Mouse (Mus musculus) embryonic facial prominence, embryonic 14.5 days (tissue): ENCODE data around the gene Slc22a18. TPM values are rescaled to one million over a fixed set of nuclear protein-coding genes. Genes with fewer than 3 reads are reported as not detected.
"Not testable (repeated sequence)": the region's sequence is repeated elsewhere in the genome, so short reads cannot be mapped to it uniquely, and the experiment has no call there.

Source experiments
- ATAC-seq: fragments of 200-750 bp; cut with Nextera tagmentation; 2 replicates; pipeline ENCODE4 v1.8.0; 2017; ENCODE audit warnings: low read depth, moderate number of reproducible peaks, moderate TSS enrichment
- DNase-seq: peaks from one replicate; pipeline ENCODE4 v3.0.0-alpha.2; 2015; ENCODE audit warnings: low spot score
- H3K27ac ChIP-seq: fragments of 300-500 bp; sonication (generic); replicated peaks from 2 replicates; pipeline ENCODE4 v1.5.1; 2014; ENCODE audit warnings: low read depth, mild to moderate bottlenecking, low read length, moderate library complexity
- H3K27me3 ChIP-seq: fragments of 300-500 bp; sonication (generic); replicated peaks from 2 replicates; pipeline ENCODE4 v1.6.1; 2014; ENCODE audit warnings: low read length; ENCODE audit not compliant: control insufficient read depth, insufficient read depth
- H3K36me3 ChIP-seq: fragments of 300-500 bp; sonication (generic); 2 replicates; pipeline ENCODE4 v1.6.1; 2014; ENCODE audit warnings: low read length, mixed read lengths; ENCODE audit not compliant: control insufficient read depth, insufficient read depth
- H3K4me1 ChIP-seq: fragments of 300-500 bp; sonication (generic); 2 replicates; pipeline ENCODE4 v1.6.1; 2014; ENCODE audit warnings: antibody characterized with exemption, low read length; ENCODE audit not compliant: control insufficient read depth, insufficient read depth
- H3K4me2 ChIP-seq: fragments of 300-500 bp; sonication (generic); 2 replicates; pipeline ENCODE4 v1.6.1; 2014; ENCODE audit warnings: low read depth, mild to moderate bottlenecking, low read length, moderate library complexity, mixed read lengths
- H3K4me3 ChIP-seq: fragments of 300-500 bp; sonication (generic); 2 replicates; pipeline ENCODE4 v1.5.1; 2014; ENCODE audit warnings: low read depth, mild to moderate bottlenecking, low read length
- H3K9ac ChIP-seq: fragments of 300-500 bp; sonication (generic); 2 replicates; pipeline ENCODE4 v1.6.1; 2014; ENCODE audit warnings: low read depth, mild to moderate bottlenecking, low read length, moderate library complexity, mixed read lengths
- H3K9me3 ChIP-seq: fragments of 300-500 bp; sonication (generic); 2 replicates; pipeline ENCODE4 v1.6.1; 2016; ENCODE audit warnings: low read length; ENCODE audit not compliant: control insufficient read depth
- WGBS: fragments of 180-500 bp; shearing (Covaris S2); extraction: QIAGEN DNeasy Blood & Tissue Kit; methylation state at CpG from one replicate; pipeline ENCODE4 v1.1.7; 2014; 5-methylcytosine and 5-hydroxymethylcytosine counted together
- polyA plus RNA-seq: library from polyadenylated mRNA; unstranded; fragments of >200 nt; fragmentation: Nextera tagmentation; extraction: Ambion mirVana; gene quantifications from 2 replicates; pipeline ENCODE4 v1.2.1, GENCODE M21; 2014

Slc22a18 gene
- polyA plus RNA-seq, 1 experiment from 2014 or later: 2.8 TPM

DNA sequence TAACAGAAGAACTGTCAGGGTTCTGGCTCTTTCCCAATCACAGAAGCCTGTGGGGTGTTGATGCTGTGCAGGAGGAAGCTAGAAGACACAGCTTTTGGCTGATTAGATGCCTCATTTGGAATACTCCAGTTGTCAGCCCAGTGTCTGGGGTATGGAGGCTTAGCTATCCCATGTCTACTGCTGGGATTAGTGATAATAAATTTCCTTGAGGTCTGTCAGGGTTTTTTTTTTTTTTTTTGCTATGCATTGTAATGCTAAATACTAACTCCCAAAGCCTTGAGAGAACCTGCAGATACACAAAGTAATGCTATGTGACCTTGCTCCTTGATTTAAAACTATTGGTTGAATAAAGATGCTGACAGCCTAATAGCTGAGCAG, 37.8 kb downstream of the Slc22a18 start:
- ATAC-seq: no peak

DNA sequence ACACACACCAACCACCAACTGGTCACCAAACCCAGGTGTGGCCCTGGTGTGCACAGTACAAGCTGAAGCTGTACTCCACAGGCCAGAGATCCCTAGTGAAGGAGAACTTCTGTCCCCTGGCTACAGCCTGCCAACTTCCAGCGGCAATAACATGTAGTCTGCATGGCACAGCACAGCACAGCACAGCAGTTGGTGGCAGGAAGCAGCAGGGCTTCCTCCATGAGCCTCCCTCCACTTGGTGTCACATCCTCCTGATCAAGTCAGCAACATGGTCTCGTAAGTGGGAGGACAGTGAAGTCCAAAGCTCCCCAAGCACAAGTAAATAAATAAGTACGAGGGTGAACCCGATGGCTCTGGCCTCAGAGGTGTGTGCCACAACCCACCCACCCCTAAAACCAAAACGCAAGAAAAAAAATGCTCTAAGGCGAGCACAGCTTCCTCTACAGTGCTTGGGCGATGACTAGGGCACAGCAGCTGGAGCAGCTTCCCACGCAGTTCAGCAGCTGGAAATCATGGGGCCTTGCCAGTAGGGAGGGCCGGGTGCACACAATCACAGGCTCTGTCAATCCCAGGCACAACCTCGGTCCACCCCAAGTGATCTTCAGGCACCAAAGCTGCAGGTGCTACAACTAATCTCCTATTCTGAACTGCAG, 40.4 kb downstream of the Slc22a18 start:
- peaks cover 60% of the 10 kb centered on the region for H3K36me3 ChIP-seq
- no peaks in the 10 kb centered on the region for H3K27me3 ChIP-seq
- no peak for ATAC-seq
- no peak overlapping the region for H3K4me3 ChIP-seq
- H3K4me2 ChIP-seq: no peak overlapping the region
- H3K9me3 ChIP-seq: no peaks in the 10 kb centered on the region
- H3K9ac ChIP-seq: no peak overlapping the region
- no peak overlapping the region for H3K27ac ChIP-seq
- 93% methylated on average over 10 of the region's 10 CpGs for WGBS
- no peak for DNase-seq
- no peaks in the 10 kb centered on the region for H3K4me1 ChIP-seq

More for the DNA sequence above, 37.8 kb downstream of the Slc22a18 start:
- no peak overlapping the region for H3K27ac ChIP-seq
- peaks cover 34% of the 10 kb centered on the region for H3K36me3 ChIP-seq
- no peaks in the 10 kb centered on the region for H3K4me1 ChIP-seq
- no peak overlapping the region for H3K4me3 ChIP-seq
- H3K9me3 ChIP-seq: no peaks in the 10 kb centered on the region
- H3K27me3 ChIP-seq: no peaks in the 10 kb centered on the region
- no peak overlapping the region for H3K9ac ChIP-seq
- no peak overlapping the region for H3K4me2 ChIP-seq
- DNase-seq: no peak

DNA sequence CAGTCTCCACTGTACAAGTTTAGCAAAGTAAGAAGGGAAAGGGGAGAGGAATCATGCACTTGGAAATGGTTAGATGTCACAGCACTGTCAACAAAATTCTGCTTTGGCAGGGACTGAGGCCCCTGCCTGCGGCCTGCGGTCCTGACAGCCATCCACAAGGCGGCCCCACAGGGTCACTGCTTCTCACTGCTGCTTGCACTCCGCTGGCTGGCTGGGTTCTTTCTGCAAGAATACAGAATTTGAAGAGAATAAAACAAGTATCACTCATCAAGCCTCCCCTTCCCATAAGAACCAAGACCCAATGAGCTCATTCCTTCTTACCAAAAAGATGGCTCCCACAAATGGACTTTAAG, 40.9 kb downstream of the Slc22a18 start:
- Histone ChIP-seq H3K4me2 (no peak overlapping the region), H3K36me3 (peaks cover 65% of the 10 kb centered on the region), H3K27ac (no peak overlapping the region), H3K4me3 (no peak overlapping the region), H3K4me1 (no peaks in the 10 kb centered on the region), H3K9ac (no peak overlapping the region), H3K9me3 (no peaks in the 10 kb centered on the region), H3K27me3 (no peaks in the 10 kb centered on the region)
- DNase-seq (no peak), ATAC-seq (no peak)
- 99% methylated on average over 4 of the region's 4 CpGs for WGBS

DNA sequence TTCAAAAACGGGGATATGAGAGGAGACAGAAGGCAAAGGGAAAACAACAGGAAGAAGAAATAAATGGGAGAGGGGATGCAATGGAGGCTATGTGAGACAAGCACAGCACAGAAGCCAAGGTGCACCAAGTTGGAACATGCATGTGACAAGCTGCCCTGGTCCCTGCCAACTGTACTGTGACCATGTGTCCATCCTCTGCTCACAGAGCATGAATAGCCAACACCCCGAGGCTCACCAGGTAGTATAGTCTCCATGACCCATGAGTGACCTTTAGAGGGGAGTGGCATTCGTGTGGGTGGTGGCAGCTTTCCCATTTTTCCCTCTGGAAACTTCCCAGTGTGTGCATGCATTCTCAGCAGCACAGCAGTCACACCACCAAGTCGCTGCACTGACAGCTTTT, 45.8 kb downstream of the Slc22a18 start:
- DNase-seq (no peak), ATAC-seq (no peak)
- H3K9me3 ChIP-seq: no peaks in the 10 kb centered on the region
- no peak overlapping the region for H3K4me3 ChIP-seq
- H3K4me2 ChIP-seq: no peak overlapping the region
- no peaks in the 10 kb centered on the region for H3K27me3 ChIP-seq
- 77% methylated on average over 4 of the region's 4 CpGs for WGBS
- no peak overlapping the region for H3K27ac ChIP-seq
- H3K36me3 ChIP-seq: peaks cover 98% of the 10 kb centered on the region
- H3K9ac ChIP-seq: no peak overlapping the region
- no peaks in the 10 kb centered on the region for H3K4me1 ChIP-seq

DNA sequence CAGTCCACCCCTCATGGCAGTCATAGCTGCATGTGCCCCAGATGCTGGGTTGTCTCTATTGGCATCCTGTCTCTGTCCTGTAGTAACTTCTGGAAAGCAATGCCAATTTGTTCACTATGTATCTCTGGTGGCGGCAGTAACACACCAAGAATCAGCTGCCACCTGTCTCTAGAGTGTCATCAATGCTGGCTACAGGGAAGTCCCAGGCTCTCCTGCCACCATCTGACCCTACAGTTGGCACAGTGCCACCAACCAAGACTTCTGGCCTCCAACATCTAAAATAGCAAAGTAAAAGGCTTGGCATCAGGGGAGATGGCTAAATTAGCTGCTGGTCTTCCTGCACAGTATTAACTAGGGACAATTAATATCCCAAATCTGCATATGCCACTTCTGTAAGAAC, 58.9 kb downstream of the Slc22a18 start:
- DNase-seq: no peak
- H3K27me3 ChIP-seq: no peaks in the 10 kb centered on the region
- WGBS: 92% methylated on average over 1 of the region's 1 CpGs
- peaks cover 98% of the 10 kb centered on the region for H3K36me3 ChIP-seq
- H3K4me2 ChIP-seq: no peak overlapping the region
- ATAC-seq: no peak
- no peaks in the 10 kb centered on the region for H3K4me1 ChIP-seq
- no peak overlapping the region for H3K9ac ChIP-seq
- no peak overlapping the region for H3K4me3 ChIP-seq
- no peaks in the 10 kb centered on the region for H3K9me3 ChIP-seq
- no peak overlapping the region for H3K27ac ChIP-seq

DNA sequence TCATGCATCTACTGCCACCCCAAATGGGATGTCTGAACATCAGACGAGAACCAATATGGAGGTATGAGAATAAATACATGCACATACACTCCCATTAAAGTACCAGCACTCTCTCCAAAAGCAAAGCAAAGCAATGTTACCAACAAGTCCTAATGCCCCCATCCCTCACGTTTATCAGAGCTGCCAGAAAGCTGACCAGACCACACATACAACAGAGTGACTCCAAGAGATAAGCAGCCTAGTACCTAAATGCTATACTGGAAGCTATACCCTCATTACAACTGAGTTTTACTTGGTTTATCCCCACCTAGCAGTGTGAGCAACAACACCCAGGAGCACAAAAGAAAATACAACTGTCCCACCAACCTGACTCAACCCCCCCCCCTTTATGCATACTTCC, 59.7 kb downstream of the Slc22a18 start:
- 78% methylated on average over 2 of the region's 2 CpGs for WGBS

DNA sequence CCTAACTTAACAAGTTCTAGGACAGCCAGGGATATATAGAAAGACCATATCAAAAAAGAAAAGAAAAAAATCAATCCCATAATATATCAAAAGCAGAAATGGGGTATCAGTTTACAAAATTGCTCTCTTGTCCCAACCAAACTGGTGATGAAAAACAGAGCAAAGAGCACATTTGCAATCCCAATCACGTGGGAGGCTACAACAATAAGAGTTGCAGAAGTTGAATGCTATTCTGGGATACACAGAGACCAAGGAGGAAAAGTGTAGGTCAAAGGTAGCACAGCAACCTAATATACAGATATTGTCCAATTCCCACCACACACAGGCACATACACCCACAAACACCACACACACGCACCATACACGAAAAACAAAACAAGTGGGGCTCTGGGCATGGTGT, 62.7 kb downstream of the Slc22a18 start:
- ATAC-seq: no peak
- no peaks in the 10 kb centered on the region for H3K9me3 ChIP-seq
- no peaks in the 10 kb centered on the region for H3K4me1 ChIP-seq
- H3K9ac ChIP-seq: no peak overlapping the region
- peaks cover 84% of the 10 kb centered on the region for H3K36me3 ChIP-seq
- DNase-seq: no peak
- H3K4me2 ChIP-seq: no peak overlapping the region
- H3K4me3 ChIP-seq: no peak overlapping the region
- WGBS: 87% methylated on average over 3 of the region's 3 CpGs
- H3K27ac ChIP-seq: no peak overlapping the region
- no peaks in the 10 kb centered on the region for H3K27me3 ChIP-seq

More for the DNA sequence above, 59.7 kb downstream of the Slc22a18 start:
- DNase-seq: no peak
- no peak overlapping the region for H3K9ac ChIP-seq
- H3K4me3 ChIP-seq: no peak overlapping the region
- H3K4me1 ChIP-seq: no peaks in the 10 kb centered on the region
- no peak overlapping the region for H3K4me2 ChIP-seq
- ATAC-seq: no peak
- peaks cover 98% of the 10 kb centered on the region for H3K36me3 ChIP-seq
- no peak overlapping the region for H3K27ac ChIP-seq
- no peaks in the 10 kb centered on the region for H3K27me3 ChIP-seq
- H3K9me3 ChIP-seq: no peaks in the 10 kb centered on the region

DNA sequence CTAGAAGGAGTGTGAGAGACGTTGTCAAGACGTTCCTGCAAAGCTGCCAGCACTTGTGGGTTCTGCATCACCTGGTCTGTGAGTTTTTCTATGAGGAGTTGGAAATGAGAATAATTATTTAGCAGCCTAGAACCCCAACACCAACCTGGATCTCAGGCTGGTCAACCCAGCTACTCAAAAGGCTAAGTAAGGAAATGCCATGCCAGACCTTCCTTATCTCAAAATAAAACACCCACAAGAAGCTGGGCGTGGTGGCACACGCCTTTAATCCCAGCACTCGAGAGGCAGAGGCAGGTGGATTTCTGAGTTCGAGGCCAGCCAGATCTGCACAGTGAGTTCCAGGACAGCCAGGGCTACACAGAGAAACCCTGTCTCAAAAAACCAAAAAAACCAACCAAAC, 64.7 kb downstream of the Slc22a18 start:
- H3K9me3 ChIP-seq, ATAC-seq, DNase-seq, H3K4me1 ChIP-seq, H3K4me2 ChIP-seq, H3K4me3 ChIP-seq, H3K9ac ChIP-seq, H3K27me3 ChIP-seq, H3K27ac ChIP-seq: not testable (repeated sequence)
- WGBS: 91% methylated on average over 6 of the region's 6 CpGs
- H3K36me3 ChIP-seq: peaks cover 65% of the 10 kb centered on the region

DNA sequence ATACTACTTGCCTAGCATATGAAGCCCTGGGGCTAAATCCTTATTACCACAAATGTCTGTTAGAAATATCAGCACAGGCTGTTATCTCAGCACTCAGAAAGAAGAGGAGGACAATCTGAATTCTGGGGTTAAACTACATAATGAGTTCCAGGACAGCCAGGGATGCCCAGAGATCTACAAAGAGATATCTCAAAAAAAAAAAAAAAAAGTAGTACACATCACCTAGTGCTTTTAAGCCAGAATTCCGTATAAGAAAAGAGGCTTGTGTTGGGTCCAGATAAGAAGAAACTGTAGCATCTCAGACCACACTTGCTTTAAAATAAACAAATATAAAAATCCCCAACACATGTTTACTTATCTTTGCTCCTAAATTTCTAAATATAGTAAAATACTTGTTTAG, 65.1 kb downstream of the Slc22a18 start:
- 63% methylated on average over 1 of the region's 1 CpGs for WGBS
- peaks cover under 1% of the 10 kb centered on the region; the same call in 1 of the 2 replicates for H3K4me1 ChIP-seq
- H3K27ac ChIP-seq: no peak overlapping the region
- H3K9me3 ChIP-seq: no peaks in the 10 kb centered on the region
- H3K27me3 ChIP-seq: no peaks in the 10 kb centered on the region
- no peak overlapping the region for H3K9ac ChIP-seq
- peaks cover 61% of the 10 kb centered on the region for H3K36me3 ChIP-seq
- H3K4me3 ChIP-seq: no peak overlapping the region
- no peak overlapping the region for H3K4me2 ChIP-seq
- ATAC-seq (no peak), DNase-seq (no peak)
